Mouse (Mus musculus) brain, embryonic 14.5 days (tissue): ENCODE data around the gene Hs3st6.

Experiments used
- CTCF ChIP-seq: fragments of 200-500 bp; IDR thresholded peaks from 2 replicates; pipeline ENCODE4 v1.5.1; 2012; ENCODE audit warnings: inconsistent platforms, mild to moderate bottlenecking, moderate library complexity, borderline replicate concordance; ENCODE audit not compliant: insufficient read depth, insufficient read length; ENCODE audit errors: extremely low read depth
- POLR2A ChIP-seq: fragments of 200-500 bp; IDR thresholded peaks from 2 replicates; pipeline ENCODE4 v1.6.1; 2012; ENCODE audit warnings: mild to moderate bottlenecking, inconsistent platforms, borderline replicate concordance; ENCODE audit not compliant: poor library complexity, insufficient read depth, insufficient read length, severe bottlenecking; ENCODE audit errors: extremely low read depth

DNA sequence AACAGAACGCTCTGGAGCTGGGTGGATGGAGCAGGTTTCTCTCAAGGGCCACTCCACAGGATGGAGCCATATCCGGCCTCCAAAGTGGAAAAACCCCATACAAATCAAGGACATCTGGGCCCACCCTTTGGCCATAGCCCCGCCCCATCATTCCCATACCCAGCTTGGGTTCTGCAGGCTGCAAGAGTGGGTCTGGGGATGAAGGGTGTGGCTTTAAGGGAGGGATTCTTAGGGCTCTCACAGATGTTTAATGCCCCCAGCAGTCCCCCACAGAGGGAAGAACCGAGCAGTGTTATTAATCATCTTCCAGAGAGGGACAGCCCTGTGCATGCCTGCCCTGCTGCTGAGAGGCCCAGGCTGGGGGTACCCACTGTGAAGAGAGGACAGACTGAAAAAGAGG, 5.8 kb upstream of the Hs3st6 start:
- TF ChIP-seq CTCF (no peak), POLR2A (no peak)
